Mouse (Mus musculus) lung, adult 18-20 months (tissue): ENCODE data around the gene Cript.

ENCODE experiments used
- DNase-seq, 2 experiments: peaks; one replicate each; pipeline ENCODE4 v3.0.0; 2022; ENCODE audit warnings: mixed read lengths in 2 of 2

Cript gene

DNA sequence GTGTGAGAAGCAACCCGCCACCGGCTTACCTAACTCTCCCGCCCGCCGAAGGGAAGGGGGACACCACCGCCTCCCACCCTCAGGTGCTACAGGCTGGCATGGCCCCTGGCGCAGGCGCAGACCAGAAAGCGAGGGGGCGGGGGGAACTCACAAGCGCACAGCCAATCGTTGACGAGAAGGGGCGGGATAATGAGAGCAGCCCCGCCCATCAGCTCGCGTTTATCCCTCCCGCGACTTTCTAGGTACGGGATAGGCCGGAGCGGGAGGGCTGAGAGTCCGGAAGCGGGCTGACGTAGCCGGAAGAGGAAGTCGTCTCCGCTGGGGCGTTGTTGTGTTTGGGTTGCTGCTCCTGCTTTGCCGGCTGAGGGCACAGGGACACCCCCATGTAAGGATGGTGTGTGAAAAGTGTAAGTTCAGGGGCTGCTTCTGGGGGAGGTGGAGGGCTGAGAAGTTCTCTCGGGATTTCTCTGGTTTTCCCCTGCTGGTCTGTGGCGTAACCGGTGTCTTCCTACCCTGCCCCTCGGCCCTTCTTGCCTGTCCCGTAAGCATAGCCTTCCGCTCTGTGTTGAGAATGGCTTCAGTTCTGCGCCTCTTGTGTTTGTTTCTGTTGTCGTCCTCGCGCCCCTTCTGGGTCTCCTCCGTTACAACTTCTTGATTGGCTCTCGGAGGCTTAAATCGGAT lies at the start of gene Cript, which contains the start of gene Pigf:
Gene Cript (plus strand): TSS at position 282 of the 681 bp plus-strand sequence.
Gene Pigf (minus strand): TSS at position 138 of the 681 bp plus-strand sequence.
- peak; percentile 98 to 99 for DNase-seq

DNA sequence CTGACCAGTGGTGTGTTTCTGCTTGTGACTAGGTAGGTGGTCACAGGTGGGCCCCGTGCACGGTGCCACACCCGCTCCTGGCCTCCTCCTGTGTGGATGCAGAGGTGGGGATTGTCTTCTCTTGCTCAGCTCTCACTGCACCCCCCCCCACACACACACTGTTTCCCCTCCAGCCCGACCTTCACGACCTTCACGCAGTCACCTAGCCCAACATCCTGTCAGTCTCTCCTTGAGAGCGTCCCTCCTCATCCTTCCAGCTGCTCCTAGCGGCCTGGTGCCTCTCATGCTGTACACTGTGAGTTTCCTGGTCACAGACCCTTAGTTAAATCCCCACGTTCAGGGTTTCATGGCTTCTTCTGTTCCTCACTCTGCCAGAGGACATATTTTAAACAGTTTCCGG lies 49.0 kb upstream of the Cript start:
- DNase-seq, result no peak

DNA sequence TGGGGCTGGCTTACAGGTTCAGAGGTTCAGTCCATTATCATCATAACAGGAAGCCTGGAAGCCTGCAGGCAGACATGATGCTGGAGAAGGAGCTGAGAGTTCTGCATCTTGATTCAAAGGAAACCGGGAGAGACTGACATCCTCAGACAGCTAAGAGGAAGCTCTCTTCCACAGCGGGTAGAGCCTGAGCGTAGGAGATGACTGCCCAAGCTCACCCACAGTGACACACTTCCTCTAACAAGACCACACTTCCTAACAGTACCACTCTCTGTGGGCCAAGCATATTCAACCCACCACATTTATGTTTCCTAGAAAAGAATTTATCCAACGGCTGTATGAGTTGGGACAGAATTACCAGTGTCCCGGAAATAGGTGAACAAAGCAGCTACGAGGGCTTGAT lies 46.9 kb upstream of the Cript start:
- no peak for DNase-seq

DNA sequence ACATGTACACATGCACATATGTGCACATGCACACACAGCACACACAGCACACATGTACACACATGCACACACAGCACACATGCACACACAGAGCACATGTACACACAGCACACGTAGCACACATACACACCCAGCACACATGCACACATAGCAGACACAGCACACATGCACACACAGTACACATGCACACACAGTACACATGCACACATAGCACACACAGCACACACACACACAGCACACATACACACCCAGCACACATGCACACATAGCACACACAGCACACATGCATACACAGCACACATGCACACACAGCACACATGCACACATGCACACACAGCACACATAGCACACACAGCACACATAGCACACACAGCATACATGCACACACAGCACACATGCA lies 44.1 kb upstream of the Cript start:
- DNase-seq, result no peak

DNA sequence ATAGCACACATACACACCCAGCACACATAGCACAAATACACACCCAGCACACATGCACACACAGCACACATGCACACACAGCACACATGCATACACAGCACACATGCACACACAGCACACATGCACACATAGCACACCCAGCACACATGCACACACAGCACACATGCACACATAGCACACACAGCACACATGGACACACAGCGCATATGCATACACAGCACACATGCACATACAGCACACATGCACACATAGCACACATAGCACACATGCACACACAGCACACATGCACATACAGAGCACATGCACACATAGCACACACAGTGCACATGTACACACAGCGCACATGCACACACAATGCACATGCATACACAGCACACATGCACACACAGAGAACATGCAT lies 43.6 kb upstream of the Cript start:
- no peak for DNase-seq

DNA sequence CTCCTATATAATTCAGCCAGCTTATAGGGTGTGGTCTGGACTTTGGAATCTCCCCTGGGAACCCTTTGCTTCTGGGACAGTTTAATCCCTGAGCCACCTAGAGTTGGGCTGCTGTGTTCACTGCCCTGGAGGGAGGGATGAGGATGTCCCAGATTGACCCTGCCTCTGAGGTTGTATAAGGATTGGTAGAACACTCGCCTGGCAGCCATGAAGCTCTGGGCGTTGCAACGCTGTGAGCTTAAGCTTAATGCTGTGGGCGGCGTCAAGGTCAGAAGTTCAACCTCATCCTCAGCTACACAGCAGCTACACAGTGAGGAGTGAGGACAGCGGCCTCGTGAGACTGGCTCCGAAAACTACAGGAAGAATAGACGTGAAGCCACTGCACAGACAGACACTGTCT lies 42.9 kb upstream of the Cript start:
- no peak for DNase-seq

DNA sequence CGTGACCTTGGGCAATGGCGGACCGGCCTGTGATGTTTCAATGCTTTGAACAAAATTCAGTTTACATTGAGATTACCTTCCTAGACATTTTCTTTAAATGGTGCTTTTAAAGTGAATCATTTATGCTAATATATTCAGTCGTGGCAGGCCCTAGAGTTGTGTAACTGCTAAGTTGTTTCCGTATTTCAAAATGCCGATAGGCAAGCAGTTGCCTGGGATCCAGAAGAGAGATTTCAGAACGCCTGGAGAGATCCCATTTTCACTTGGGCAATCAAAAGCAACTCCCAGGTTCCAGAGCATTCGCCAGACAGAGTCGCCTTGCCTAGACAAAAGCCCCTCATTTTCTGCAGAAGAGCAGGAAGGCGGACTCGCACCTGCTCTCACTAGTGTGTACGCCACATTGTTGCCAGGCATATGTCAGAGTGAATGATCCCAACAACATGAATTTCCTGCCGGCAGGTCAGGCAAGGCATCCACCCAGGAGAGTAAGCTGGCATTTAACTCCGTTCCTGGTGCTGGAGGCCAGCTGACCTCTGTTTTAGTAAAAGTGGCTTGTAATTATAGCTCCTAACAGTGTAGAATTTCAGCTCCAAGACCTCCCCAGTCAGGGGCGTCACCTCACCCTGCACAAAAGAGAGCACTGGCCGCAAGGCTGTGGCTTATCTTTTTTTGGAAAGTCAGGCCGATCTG lies 38.8 kb upstream of the Cript start:
- DNase-seq, result no peak

DNA sequence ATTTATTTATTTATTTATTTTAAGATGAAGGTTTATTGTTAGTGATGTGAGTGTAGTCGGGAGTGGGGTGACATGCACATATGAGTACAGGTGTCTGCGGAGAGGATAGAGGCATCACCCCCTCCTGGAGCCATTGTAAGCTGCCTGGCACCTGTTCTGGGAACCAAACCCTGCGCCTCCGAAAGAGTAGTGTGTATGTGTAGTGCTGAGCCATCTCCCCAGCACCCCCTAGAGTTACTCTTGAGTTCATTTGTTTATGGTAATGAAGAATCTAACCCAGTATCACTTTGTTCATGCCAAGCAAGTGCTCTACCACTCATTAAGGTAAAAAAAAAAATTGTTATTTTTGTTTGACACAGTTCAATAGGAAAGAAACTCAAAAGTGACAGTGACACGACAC lies 37.2 kb upstream of the Cript start:
- DNase-seq, result no peak

DNA sequence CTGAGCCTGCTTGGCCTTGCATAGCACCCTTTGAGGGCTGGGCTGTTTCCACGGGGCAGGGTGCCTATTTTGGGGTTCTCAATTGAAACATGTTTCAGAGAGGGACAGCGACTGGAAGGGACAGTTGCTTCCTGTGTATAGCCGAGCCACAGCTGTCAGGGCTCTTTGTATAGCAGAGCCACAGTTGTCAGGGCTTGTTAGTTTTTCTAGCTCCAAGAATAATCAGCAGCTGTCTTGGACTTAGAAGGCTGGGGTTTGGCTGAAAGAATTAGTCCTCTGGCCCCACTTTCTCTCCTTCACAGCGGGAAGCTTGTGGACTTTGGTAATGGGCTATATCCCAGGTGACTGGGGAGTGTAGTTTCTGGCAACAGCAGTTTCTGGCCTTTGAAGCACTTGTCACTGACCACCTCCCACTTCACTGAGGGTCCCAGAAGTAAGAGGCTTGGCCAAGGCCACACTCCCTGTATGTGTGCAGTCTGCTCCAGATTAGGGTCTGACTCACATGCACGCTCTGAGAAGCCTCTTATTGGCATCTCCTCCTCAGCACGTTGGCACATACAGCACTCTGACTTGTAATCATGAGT lies 36.7 kb upstream of the Cript start:
- no peak for DNase-seq

DNA sequence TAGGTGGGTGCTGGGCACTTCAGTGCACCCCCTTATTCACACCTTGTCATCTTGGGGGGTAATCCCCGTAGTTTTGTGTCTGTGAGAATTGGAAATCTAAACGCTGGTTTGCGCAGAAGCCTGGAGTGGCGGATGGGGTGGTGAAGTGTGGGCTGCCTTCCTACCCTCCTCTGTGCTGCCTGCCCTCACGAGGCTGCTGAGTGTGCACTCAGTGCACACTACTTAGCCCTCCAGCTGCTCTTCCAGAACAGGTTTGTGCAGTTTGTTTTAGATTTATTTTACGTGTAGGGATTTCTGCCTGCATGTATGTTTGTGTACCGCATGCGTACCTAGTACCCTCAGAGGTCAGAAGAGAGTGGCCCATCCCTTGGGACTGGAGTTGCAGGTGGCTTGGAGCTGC lies 34.0 kb upstream of the Cript start:
- peak; percentile 37 to 41 for DNase-seq

DNA sequence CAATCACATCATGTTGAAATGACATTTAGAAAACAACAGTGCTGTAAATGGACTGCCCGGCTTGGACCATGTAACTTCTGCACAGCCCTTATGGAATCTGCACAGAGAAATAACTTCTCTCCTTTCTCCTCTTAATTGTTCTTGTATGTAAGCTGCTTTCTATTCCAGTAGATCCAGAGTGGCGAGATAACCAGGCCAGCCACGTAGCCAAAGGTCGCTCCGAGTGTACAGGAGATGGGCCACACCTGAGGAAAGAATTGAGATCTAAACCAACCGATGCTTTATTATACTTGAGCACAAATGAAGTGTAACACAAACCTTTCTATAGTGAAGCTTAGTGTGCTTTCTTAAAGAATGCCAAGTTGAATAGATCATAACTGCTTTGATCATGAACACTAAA lies 28.0 kb upstream of the Cript start:
- no peak for DNase-seq

DNA sequence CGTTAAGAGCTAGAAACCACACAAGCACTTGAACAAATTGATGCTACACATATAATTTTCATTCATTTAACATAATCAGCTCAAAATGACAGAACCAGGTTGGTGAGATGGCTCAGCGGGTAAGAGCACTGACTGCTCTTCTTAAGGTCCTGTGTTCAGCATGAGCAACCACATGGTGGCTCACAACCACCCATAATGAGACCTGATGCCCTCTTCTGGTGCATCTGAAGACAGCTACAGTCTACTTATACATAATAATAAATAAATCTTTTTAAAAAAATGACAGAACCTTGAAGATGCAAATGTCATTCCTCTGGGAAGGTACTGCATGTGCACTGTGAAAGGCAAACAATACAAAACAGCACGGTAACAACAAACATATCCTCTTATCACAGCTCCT lies 16.4 kb upstream of the Cript start:
- DNase-seq, result no peak

DNA sequence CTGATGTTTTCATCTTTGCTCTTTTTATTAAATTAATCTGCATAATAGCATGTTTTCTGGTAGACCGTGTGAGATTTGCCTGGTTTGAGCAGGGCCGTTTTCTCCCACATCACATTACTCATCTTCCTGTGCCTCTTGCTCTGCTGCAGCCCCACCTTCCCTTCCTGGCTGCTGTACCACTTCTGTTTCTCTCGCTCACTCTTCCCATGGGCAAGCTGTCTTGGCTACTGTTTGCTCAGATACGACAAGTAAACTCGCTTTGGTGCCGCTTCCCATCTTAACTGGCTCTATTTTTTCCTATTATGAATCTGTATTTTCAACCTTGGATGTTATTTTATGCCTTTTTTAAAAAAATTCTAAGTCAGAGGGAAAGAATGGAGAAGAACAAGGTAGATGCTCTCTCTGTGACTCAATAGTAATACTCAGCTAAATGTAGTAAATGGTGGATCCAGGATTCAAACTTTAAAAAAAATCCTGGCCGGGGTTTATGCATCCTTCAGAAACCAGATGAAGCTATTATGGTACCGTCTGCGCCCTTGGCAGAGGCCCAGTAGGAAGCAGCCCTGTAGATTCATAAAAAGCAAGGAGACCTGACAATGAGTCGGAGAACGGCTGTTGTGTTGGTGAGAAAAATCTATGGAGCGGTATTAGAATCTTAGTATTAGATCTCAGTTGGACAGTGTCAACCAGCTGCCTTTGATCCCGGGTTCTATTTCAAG lies 13.9 kb upstream of the Cript start:
- no peak for DNase-seq

DNA sequence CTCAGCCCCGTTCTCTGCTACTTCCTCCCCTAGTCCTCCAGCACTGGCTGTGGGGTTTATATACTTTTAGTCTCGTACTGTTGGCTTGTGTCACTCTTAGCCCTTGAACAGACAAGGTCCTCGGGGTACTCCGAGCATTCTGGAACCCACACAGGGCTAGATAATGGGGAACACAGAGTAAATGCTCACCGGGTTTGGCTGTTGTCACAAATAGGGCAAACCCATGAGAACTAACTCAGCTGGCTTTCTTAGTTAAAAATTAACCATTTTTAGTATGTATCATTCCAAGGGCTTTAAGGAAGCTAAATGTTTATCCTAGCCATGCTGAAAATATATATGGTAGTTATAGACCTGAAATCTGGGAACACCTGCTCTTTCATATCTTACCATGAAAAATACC lies 5.7 kb upstream of the Cript start:
- no peak for DNase-seq

DNA sequence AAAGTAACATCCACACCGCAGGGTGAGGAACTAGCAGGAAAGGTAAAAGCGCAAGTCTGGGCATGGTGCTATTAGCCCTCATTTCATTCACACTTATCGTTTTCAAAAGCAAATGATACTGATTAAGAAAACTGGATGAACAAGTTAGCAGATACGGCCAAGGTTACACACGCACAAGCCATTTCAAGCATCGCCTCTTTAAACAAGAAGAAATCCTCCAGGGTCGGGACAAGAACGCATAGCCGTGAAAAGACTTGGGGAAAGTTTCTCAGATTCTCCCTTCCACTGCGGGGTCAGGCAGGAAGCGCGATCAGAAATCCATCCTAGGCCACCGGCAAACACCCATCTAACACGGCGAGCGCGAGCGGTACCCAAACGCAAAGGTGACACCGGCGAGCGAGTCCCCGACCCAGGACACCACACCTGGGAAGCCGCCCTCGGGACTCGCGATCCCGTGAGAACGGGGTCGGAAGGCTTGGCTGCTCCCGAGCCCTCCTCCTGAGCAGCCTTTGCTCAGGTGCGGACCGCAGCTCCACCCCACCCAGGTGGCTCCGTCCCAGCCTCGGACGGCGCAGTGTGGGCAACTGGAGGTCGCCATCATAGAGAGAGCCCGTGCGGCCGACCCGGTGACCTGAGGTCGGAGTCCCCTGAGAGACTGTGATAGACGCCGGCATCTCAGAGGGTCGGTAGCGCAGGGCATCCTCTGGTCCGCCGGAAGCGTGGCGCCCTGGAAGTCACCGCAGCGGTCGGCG lies 683 bp upstream of the Cript start:
- peak in 1 of 2 experiments; percentile 25 for DNase-seq

DNA sequence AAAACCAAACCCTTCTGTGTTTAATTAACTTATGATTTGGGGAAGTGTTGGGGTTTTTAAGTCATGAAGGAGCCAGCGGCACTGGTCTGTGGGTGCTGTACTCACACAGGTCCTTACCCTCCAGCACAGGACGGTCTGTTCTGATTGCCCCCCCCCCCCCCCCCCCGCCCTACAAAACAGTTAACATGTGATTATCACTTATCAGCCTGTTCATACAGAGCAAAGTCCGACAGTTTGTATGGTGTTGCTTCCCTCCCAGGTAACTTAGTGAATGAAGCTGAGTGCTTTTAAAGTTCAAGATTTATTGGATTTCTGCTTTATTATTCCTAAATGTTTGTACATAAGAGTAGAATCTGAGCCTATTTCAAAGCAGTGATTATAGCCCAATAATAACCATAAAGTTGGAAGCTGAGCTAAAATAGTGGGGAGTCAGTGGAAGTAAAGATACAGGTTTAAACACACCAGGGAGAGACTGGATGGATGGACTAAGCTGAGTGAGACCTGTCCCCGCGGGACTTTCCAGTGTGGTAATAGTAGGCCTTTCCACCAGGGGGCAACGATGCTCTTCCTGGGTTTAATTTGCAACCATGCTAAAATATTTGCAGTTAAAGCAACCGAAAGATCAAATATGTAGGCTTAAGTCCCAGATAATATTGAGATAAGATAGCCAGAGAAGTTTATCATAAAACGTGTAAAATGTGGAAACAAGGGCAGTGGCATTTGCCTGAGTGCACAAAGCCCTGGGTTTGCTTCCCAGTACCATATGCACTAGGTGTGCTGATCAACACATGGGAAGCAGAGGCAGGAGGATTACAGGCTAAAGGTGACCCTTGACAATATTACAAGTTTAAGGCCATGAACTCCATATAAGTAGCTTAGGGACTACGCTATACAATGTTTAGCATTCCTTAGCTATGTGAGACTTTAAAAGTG lies 11.1 kb downstream of the Cript start:
- DNase-seq, result peak in 1 of 2 experiments; percentile 17

DNA sequence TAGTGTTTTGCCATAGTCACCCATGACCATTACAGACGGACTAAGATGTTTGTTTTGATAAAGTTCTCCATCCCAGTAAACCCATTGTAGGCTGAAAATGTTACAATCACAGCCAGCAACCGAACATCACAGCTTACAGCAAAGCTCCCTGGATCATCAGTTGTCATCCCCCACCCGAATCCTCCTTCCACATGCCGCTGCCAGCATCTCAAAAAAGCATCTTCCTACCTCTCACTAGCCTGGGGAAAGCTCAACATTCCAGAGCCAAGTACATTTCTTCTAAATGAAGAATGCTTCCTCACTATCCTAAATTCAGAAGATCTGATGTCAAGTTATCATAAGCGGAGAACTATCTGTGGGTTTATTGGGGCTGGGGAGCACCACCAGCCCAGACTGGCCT lies 13.1 kb downstream of the Cript start:
- DNase-seq, result no peak

DNA sequence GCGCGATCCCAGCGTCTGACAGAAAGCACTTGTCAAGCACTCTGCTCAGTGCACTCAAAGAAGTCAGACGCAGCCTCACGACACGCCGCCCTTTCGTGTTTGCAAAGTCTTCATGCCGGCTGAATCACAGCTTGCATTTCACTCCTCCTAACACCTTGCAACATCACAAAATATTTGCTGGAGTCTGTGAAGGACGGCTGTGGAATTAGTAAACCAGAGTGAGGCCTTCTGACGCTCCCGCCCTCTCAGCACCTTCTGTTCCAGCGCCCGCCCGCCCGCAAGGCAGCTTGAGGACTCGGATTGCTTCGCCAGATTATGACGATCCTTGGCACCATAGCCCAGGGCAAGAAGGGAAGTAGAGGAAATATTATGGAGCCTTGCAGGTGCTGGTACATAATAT lies 16.4 kb downstream of the Cript start:
- DNase-seq, result peak; percentile 58 to 75

DNA sequence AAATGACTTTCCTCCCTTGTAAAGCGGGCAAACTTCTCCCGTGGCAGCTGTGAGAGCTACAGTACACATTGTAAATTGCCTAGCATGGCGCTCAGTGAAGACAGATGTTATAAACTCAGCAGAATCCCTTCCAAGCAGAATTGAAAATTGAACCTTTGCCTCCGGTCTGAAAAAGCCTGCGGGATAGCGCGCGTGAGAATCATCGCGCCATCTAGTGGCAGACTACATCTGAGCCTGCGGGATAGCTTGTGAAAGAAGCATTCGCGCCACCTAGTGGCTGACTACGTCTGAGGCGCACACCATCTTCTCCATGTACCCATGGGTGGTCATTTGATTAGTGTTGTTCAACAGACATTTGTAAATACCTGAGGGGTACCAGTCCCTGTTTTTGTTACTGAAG lies 19.0 kb downstream of the Cript start:
- peak; percentile 83 to 90 for DNase-seq

DNA sequence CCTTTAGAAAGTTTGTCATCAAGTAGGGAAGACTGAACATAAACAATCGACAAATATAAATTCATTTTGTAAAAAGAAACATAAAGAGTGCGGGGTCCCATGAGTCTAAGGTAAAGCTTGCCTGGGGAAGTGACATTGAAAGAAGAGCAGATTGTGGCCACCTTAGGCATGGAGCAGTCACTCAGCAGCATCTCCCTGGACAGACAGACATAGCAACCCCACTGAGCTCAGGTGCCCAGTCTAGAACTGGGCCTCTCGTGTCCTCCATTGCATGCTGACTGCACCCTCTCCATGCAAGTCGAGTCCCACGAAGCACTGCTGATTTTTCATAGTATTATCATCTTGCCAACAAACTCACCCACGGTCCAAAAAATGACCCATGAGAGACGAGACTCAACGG lies 19.4 kb downstream of the Cript start:
- DNase-seq, result no peak

DNA sequence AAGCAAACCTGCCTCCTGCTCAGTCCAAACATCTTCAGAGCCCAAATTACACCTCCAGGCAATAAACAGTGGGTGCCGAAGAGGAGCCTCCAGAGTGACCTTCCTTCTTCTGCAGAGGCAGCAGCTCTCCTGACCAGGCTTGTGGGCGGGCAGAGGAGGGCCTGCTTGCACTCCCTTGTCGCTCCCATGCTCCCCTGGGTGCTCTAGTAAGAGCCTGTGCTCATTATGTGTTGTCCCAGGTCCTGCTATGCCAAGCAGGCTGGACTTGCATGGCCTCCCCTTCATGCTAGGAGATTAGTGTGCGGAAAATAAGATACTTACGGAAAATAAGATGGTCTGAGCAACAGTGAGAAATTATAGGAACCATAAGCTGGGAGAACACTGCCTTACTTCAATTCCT lies 24.3 kb downstream of the Cript start:
- DNase-seq, result no peak
